Mouse (Mus musculus) heart, embryonic 14.5 days (tissue): Measurements from ENCODE around the gene Hnrnpu. TPM values are rescaled to one million over a fixed set of nuclear protein-coding genes. Genes with fewer than 3 reads are reported as not detected.
"Not testable (repeated sequence)": the region's sequence is repeated elsewhere in the genome, so short reads cannot be mapped to it uniquely, and the experiment has no call there.

Experiments
- ATAC-seq: fragments of 200-750 bp; cut with Nextera tagmentation; 2 replicates; pipeline ENCODE4 v1.8.0; 2017; ENCODE audit warnings: low read depth, moderate TSS enrichment; ENCODE audit not compliant: insufficient number of reproducible peaks, insufficient read depth, low FRiP score
- H3K27ac ChIP-seq, 2 experiments: fragments of 200-500 bp in 1 of 2; fragments of 300-500 bp in 1 of 2; sonication (generic) in 1 of 2; replicated peaks in 1 of 2; 2 replicates each; pipeline ENCODE4 v1.5.1; 2012 to 2014; ENCODE audit warnings: low read depth in 2 of 2, low read length in 2 of 2, control low read depth in 1 of 2, mild to moderate bottlenecking in 1 of 2, mixed read lengths in 1 of 2; ENCODE audit not compliant: control insufficient read depth in 1 of 2, insufficient read depth in 1 of 2
- H3K27me3 ChIP-seq: fragments of 300-500 bp; sonication (generic); 2 replicates; pipeline ENCODE4 v1.6.1; 2014; ENCODE audit warnings: mild to moderate bottlenecking, low read length, control low read depth; ENCODE audit not compliant: control insufficient read depth, insufficient read depth
- H3K36me3 ChIP-seq: fragments of 300-500 bp; sonication (generic); 2 replicates; pipeline ENCODE4 v1.6.1; 2014; ENCODE audit warnings: mild to moderate bottlenecking, control low read depth, low read length, mixed read lengths; ENCODE audit not compliant: control insufficient read depth, insufficient read depth
- H3K4me1 ChIP-seq, 2 experiments: fragments of 200-500 bp in 1 of 2; fragments of 300-500 bp in 1 of 2; sonication (generic) in 1 of 2; 2 replicates each; pipeline ENCODE4 v1.6.1; 2012 to 2014; ENCODE audit warnings: low read length in 2 of 2, control low read depth in 1 of 2, mixed read lengths in 1 of 2; ENCODE audit not compliant: control insufficient read depth in 2 of 2, insufficient read depth in 2 of 2
- H3K4me2 ChIP-seq: fragments of 300-500 bp; sonication (generic); 2 replicates; pipeline ENCODE4 v1.6.1; 2014; ENCODE audit warnings: mild to moderate bottlenecking, low read length
- H3K4me3 ChIP-seq, 2 experiments: fragments of 200-500 bp in 1 of 2; fragments of 300-500 bp in 1 of 2; sonication (generic) in 1 of 2; 2 replicates each; pipeline ENCODE4 v1.5.1; 2012 to 2014; ENCODE audit warnings: low read length in 2 of 2, mild to moderate bottlenecking in 2 of 2, control low read depth in 1 of 2, low read depth in 1 of 2, moderate library complexity in 1 of 2; ENCODE audit not compliant: control insufficient read depth in 1 of 2, insufficient read depth in 1 of 2
- H3K9ac ChIP-seq: fragments of 300-500 bp; sonication (generic); 2 replicates; pipeline ENCODE4 v1.6.1; 2014; ENCODE audit warnings: mild to moderate bottlenecking, low read length
- H3K9me3 ChIP-seq: fragments of 300-500 bp; sonication (generic); 2 replicates; pipeline ENCODE4 v1.6.1; 2016; ENCODE audit warnings: low read length, control low read depth; ENCODE audit not compliant: control insufficient read depth
- WGBS: fragments of 180-500 bp; shearing (Covaris S2); extraction: QIAGEN DNeasy Blood & Tissue Kit; methylation state at CpG from one replicate; pipeline ENCODE4 v1.1.7; 2014; 5-methylcytosine and 5-hydroxymethylcytosine counted together
- polyA plus RNA-seq: library from polyadenylated mRNA; unstranded; fragments of >200 nt; fragmentation: Nextera tagmentation; extraction: Ambion mirVana; gene quantifications from 2 replicates; pipeline ENCODE4 v1.2.1, GENCODE M21; 2014

The Hnrnpu gene
- polyA plus RNA-seq, 1 experiment from 2014 or later, result 316 TPM

- Histone ChIP-seq H3K4me3 (no peak overlapping the region), H3K4me2 (no peak overlapping the region), H3K9me3 (no peaks in the 10 kb centered on the region), H3K9ac (no peak overlapping the region), H3K27ac (no peak overlapping the region), H3K4me1 (no peaks in the 10 kb centered on the region), H3K36me3 (no peaks in the 10 kb centered on the region), H3K27me3 (no peaks in the 10 kb centered on the region)
- WGBS, result 60% methylated on average over 2 of the region's 2 CpGs
- no peak for ATAC-seq
Measured at GRCm38 (mm10) chr1:178309487-178309886, 28.1 kb downstream of the Hnrnpu start.

- no peak for ATAC-seq
- H3K9me3 ChIP-seq, result peaks cover 5% of the 10 kb centered on the region; the same call in 1 of the 2 replicates
Measured at GRCm38 (mm10) chr1:178303425-178303824, 34.2 kb downstream of the Hnrnpu start.

GRCm38 (mm10) chr1:178301261-178301660, 36.3 kb downstream of the Hnrnpu start:
- not testable (repeated sequence) for H3K27ac ChIP-seq, ATAC-seq, H3K27me3 ChIP-seq, H3K9ac ChIP-seq, H3K4me2 ChIP-seq, H3K4me3 ChIP-seq, H3K36me3 ChIP-seq, H3K4me1 ChIP-seq, H3K9me3 ChIP-seq
- WGBS, result 84% methylated on average over 2 of the region's 2 CpGs

More at GRCm38 (mm10) chr1:178303425-178303824, 34.2 kb downstream of the Hnrnpu start:
- 25% methylated on average over 3 of the region's 3 CpGs for WGBS
- no peak overlapping the region for H3K9ac ChIP-seq
- H3K4me3 ChIP-seq, result no peak overlapping the region
- no peak overlapping the region for H3K27ac ChIP-seq
- no peaks in the 10 kb centered on the region for H3K4me1 ChIP-seq
- no peak overlapping the region for H3K4me2 ChIP-seq
- no peaks in the 10 kb centered on the region for H3K27me3 ChIP-seq
- no peaks in the 10 kb centered on the region for H3K36me3 ChIP-seq

- Histone ChIP-seq H3K4me2 (no peak overlapping the region), H3K9me3 (no peaks in the 10 kb centered on the region), H3K9ac (no peak overlapping the region), H3K27ac (no peak overlapping the region), H3K4me3 (no peak overlapping the region), H3K4me1 (no peaks in the 10 kb centered on the region), H3K27me3 (no peaks in the 10 kb centered on the region), H3K36me3 (no peaks in the 10 kb centered on the region)
- no peak for ATAC-seq
- 85% methylated on average over 1 of the region's 1 CpGs for WGBS
Measured at GRCm38 (mm10) chr1:178294051-178294450, 43.5 kb downstream of the Hnrnpu start.

GRCm38 (mm10) chr1:178291716-178292115, 45.9 kb downstream of the Hnrnpu start:
- WGBS, result 74% methylated on average over 3 of the region's 3 CpGs
- no peaks in the 10 kb centered on the region for H3K9me3 ChIP-seq
- no peaks in the 10 kb centered on the region for H3K4me1 ChIP-seq
- no peaks in the 10 kb centered on the region for H3K27me3 ChIP-seq
- H3K36me3 ChIP-seq, result no peaks in the 10 kb centered on the region
- no peak for ATAC-seq
- H3K4me3 ChIP-seq, result no peak overlapping the region
- no peak overlapping the region for H3K27ac ChIP-seq
- H3K9ac ChIP-seq, result no peak overlapping the region
- no peak overlapping the region for H3K4me2 ChIP-seq

GRCm38 (mm10) chr1:178287601-178288176, 49.9 kb downstream of the Hnrnpu start:
- Histone ChIP-seq H3K4me3 (no peak overlapping the region), H3K9me3 (peaks cover 4% of the 10 kb centered on the region; the same call in 1 of the 2 replicates), H3K9ac (no peak overlapping the region), H3K4me2 (no peak overlapping the region), H3K27me3 (no peaks in the 10 kb centered on the region), H3K27ac (no peak overlapping the region), H3K4me1 (no peaks in the 10 kb centered on the region), H3K36me3 (no peaks in the 10 kb centered on the region)
- 48% methylated on average over 8 of the region's 8 CpGs for WGBS
- ATAC-seq, result no peak

GRCm38 (mm10) chr1:178283946-178284720, 53.5 kb downstream of the Hnrnpu start:
- Histone ChIP-seq H3K4me3 (no peak overlapping the region), H3K9ac (no peak overlapping the region), H3K27ac (no peak overlapping the region), H3K4me1 (no peaks in the 10 kb centered on the region), H3K4me2 (no peak overlapping the region), H3K27me3 (no peaks in the 10 kb centered on the region), H3K9me3 (peaks cover 4% of the 10 kb centered on the region; the same call in 1 of the 2 replicates), H3K36me3 (no peaks in the 10 kb centered on the region)
- WGBS, result 73% methylated on average over 2 of the region's 2 CpGs
- ATAC-seq, result no peak
